Mouse (Mus musculus) hindbrain, embryonic 16.5 days (tissue): ENCODE data around the gene Sorcs2. TPM values are rescaled to one million over a fixed set of nuclear protein-coding genes. Genes with fewer than 3 reads are reported as not detected.

Source experiments
- ATAC-seq: fragments of 200-750 bp; cut with Nextera tagmentation; 2 replicates; pipeline ENCODE4 v1.8.0; 2017; ENCODE audit warnings: moderate TSS enrichment, moderate library complexity
- H3K27ac ChIP-seq: fragments of 300-500 bp; sonication (generic); 2 replicates; pipeline ENCODE4 v1.5.1; 2014; ENCODE audit warnings: low read depth, mild to moderate bottlenecking, control low read depth, low read length, moderate library complexity
- H3K27me3 ChIP-seq: fragments of 300-500 bp; sonication (generic); replicated peaks from 2 replicates; pipeline ENCODE4 v1.6.1; 2014; ENCODE audit warnings: low read length; ENCODE audit not compliant: control insufficient read depth, insufficient read depth
- H3K36me3 ChIP-seq: fragments of 300-500 bp; sonication (generic); 2 replicates; pipeline ENCODE4 v1.6.1; 2014; ENCODE audit warnings: mild to moderate bottlenecking, low read length, moderate library complexity, mixed read lengths; ENCODE audit not compliant: control insufficient read depth, insufficient read depth
- H3K4me1 ChIP-seq: fragments of 300-500 bp; sonication (generic); 2 replicates; pipeline ENCODE4 v1.6.1; 2014; ENCODE audit warnings: low read depth, low read length; ENCODE audit not compliant: control insufficient read depth, insufficient read depth
- H3K4me2 ChIP-seq: fragments of 300-500 bp; sonication (generic); 2 replicates; pipeline ENCODE4 v1.6.1; 2014; ENCODE audit warnings: mild to moderate bottlenecking, low read length, control low read depth, moderate library complexity
- H3K4me3 ChIP-seq: fragments of 300-500 bp; sonication (generic); 2 replicates; pipeline ENCODE4 v1.5.1; 2014; ENCODE audit warnings: mild to moderate bottlenecking, low read length, control low read depth, moderate library complexity
- H3K9ac ChIP-seq: fragments of 300-500 bp; sonication (generic); 2 replicates; pipeline ENCODE4 v1.6.1; 2014; ENCODE audit warnings: low read depth, mild to moderate bottlenecking, control low read depth, low read length, moderate library complexity
- H3K9me3 ChIP-seq: fragments of 300-500 bp; sonication (generic); 2 replicates; pipeline ENCODE4 v1.6.1; 2014; ENCODE audit warnings: mild to moderate bottlenecking, low read length, moderate library complexity; ENCODE audit not compliant: control insufficient read depth
- WGBS: fragments of 180-500 bp; shearing (Covaris S2); extraction: QIAGEN DNeasy Blood & Tissue Kit; methylation state at CpG from one replicate; pipeline ENCODE4 v1.1.7; 2014; 5-methylcytosine and 5-hydroxymethylcytosine counted together
- polyA plus RNA-seq: library from polyadenylated mRNA; unstranded; fragments of >200 nt; fragmentation: Nextera tagmentation; extraction: Ambion mirVana; gene quantifications from 2 replicates; pipeline ENCODE4 v1.2.1, GENCODE M21; 2015

Gene Sorcs2
- polyA plus RNA-seq, 1 experiment from 2014 or later = 11.8 TPM

DNA sequence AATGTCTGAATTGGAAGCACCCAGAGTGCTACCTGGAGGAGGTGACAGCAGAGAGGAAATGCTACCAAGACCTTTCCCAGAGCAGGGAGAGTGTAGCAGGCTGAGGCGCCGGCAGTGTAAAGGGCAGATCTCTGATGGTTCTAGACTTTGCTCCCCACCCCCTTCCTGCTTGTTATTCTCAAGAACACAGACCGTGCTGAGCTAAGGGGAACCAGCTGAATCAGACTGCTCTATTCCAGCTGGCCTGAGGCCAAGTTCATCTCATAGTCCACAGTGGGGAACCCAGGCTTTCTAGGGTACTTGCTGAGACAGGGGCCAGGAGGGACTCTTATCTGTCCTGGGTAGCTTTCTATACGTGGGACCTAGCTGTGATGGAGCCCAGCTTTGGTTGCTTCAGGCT, 298.3 kb downstream of the Sorcs2 start:
- Histone ChIP-seq H3K9me3 (no peaks in the 10 kb centered on the region), H3K4me2 (no peak overlapping the region), H3K36me3 (no peaks in the 10 kb centered on the region), H3K9ac (no peak overlapping the region), H3K4me1 (peaks cover 8% of the 10 kb centered on the region), H3K27me3 (no peaks in the 10 kb centered on the region), H3K4me3 (no peak overlapping the region), H3K27ac (no peak overlapping the region)
- WGBS = 51% methylated on average over 4 of the region's 4 CpGs
- ATAC-seq = no peak

DNA sequence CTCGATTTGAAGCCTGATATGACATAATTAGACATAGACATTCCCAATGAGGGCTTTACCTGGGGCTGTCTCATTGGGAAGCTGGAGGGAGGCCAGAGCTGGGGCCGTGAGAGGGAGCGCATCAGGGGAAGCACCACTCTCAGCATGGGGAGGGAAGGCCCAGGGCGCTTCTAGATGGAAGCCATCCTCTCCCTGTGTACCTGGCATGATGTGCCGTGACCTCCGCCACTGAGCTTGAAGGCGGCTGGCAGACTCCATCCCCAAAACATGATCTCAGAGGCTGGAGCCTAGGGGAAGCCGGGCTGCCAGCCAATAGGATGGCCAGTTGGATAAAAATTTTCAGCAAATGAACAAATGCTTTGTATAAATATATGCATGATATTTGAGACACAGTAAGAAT, 301.9 kb downstream of the Sorcs2 start:
- Histone ChIP-seq H3K9me3 (no peaks in the 10 kb centered on the region), H3K27ac (no peak overlapping the region), H3K36me3 (no peaks in the 10 kb centered on the region), H3K4me2 (no peak overlapping the region), H3K27me3 (no peaks in the 10 kb centered on the region), H3K4me1 (peaks cover 8% of the 10 kb centered on the region), H3K9ac (no peak overlapping the region), H3K4me3 (no peak overlapping the region)
- 65% methylated on average over 8 of the region's 8 CpGs for WGBS
- ATAC-seq = no peak

- Histone ChIP-seq H3K27me3 (no peaks in the 10 kb centered on the region), H3K4me2 (no peak overlapping the region), H3K9me3 (no peaks in the 10 kb centered on the region), H3K36me3 (no peaks in the 10 kb centered on the region), H3K4me3 (no peak overlapping the region), H3K9ac (no peak overlapping the region), H3K27ac (no peak overlapping the region), H3K4me1 (no peaks in the 10 kb centered on the region)
- 81% methylated on average over 7 of the region's 7 CpGs for WGBS
- ATAC-seq = no peak
Observed at GRCm38 (mm10) chr5:36090036-36090435, 307.9 kb downstream of the Sorcs2 start.

- H3K9me3 ChIP-seq = no peaks in the 10 kb centered on the region
- H3K9ac ChIP-seq = no peak overlapping the region
- H3K4me2 ChIP-seq = no peak overlapping the region
- H3K27me3 ChIP-seq = no peaks in the 10 kb centered on the region
- no peak overlapping the region for H3K4me3 ChIP-seq
- H3K4me1 ChIP-seq = no peaks in the 10 kb centered on the region
- ATAC-seq = no peak
- no peaks in the 10 kb centered on the region for H3K36me3 ChIP-seq
- 91% methylated on average over 2 of the region's 2 CpGs for WGBS
- H3K27ac ChIP-seq = no peak overlapping the region
Observed at GRCm38 (mm10) chr5:36089243-36089642, 308.7 kb downstream of the Sorcs2 start.

DNA sequence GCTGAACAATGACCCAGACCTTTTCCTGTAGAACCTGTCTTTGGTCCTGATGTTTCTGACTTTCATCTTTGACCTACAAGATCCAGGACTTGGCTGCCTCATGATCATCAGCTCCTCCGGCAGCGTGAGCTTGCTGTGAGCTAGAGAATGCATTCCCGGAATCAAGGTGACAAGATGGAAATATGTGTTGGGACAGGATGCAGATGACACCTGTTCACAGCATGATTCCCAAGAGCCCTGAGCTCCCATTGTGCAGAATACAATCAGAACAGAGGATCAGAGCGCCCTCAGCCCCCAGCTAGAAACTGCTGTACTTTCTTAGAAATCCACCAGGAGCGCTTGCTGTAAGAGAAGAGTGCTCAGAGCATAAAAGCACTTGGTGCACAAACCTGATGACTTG, 311.0 kb downstream of the Sorcs2 start:
- no peak for ATAC-seq
- Histone ChIP-seq H3K36me3 (no peaks in the 10 kb centered on the region), H3K9me3 (no peaks in the 10 kb centered on the region), H3K27me3 (no peaks in the 10 kb centered on the region), H3K27ac (no peak overlapping the region), H3K4me3 (no peak overlapping the region), H3K9ac (no peak overlapping the region), H3K4me1 (no peaks in the 10 kb centered on the region), H3K4me2 (no peak overlapping the region)
- 85% methylated on average over 5 of the region's 5 CpGs for WGBS

GRCm38 (mm10) chr5:36085621-36086020, 312.3 kb downstream of the Sorcs2 start:
- 86% methylated on average over 4 of the region's 4 CpGs for WGBS
- Histone ChIP-seq H3K9me3 (no peaks in the 10 kb centered on the region), H3K36me3 (no peaks in the 10 kb centered on the region), H3K4me3 (no peak overlapping the region), H3K4me1 (no peaks in the 10 kb centered on the region), H3K9ac (no peak overlapping the region), H3K27me3 (no peaks in the 10 kb centered on the region), H3K4me2 (no peak overlapping the region), H3K27ac (no peak overlapping the region)
- no peak for ATAC-seq

DNA sequence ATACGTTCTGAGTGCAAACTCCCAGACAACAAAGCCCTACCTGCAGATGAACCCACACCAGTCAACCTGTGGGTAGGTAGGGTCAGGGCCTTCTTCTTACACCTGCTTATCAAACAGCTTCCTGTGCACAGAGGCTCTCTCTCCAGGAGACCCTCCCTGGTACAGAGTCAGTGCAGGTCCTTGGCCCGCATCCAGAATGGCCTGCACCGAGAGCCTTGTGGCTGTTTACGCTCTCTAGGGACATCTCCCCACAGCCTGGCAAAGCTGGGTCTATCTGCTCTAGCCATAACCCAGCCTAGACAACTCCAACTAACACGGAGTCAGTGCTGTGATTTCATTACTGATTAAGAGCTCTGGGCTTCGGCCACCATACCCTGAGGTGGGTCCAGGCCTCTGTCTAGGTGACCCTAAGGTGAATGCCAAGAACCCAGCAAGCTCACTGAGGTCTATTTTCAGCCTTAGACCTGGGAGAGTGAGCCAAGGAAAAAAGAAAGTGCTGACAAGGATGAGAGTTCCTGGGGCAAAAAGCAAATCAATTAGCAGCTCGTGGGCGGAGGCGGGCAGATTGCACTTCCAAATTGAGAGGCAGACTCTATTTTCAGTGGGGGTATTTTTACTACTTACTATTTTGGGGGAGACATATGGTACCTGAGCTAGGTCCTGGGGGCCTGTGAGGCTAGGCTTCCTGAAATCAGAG, 313.9 kb downstream of the Sorcs2 start:
- Histone ChIP-seq H3K4me3 (no peak overlapping the region), H3K9me3 (no peaks in the 10 kb centered on the region), H3K27ac (no peak overlapping the region), H3K27me3 (no peaks in the 10 kb centered on the region), H3K36me3 (no peaks in the 10 kb centered on the region), H3K9ac (no peak overlapping the region), H3K4me2 (no peak overlapping the region), H3K4me1 (no peaks in the 10 kb centered on the region)
- no peak for ATAC-seq
- 76% methylated on average over 9 of the region's 9 CpGs for WGBS

GRCm38 (mm10) chr5:36081021-36081420, 316.9 kb downstream of the Sorcs2 start:
- no peak overlapping the region for H3K4me3 ChIP-seq
- H3K4me2 ChIP-seq = no peak overlapping the region
- ATAC-seq = no peak
- no peaks in the 10 kb centered on the region for H3K4me1 ChIP-seq
- no peak overlapping the region for H3K9ac ChIP-seq
- no peaks in the 10 kb centered on the region for H3K9me3 ChIP-seq
- WGBS = 50% methylated on average over 8 of the region's 8 CpGs
- no peak overlapping the region for H3K27ac ChIP-seq
- no peaks in the 10 kb centered on the region for H3K36me3 ChIP-seq
- H3K27me3 ChIP-seq = no peaks in the 10 kb centered on the region

- Histone ChIP-seq H3K36me3 (no peaks in the 10 kb centered on the region), H3K9me3 (no peaks in the 10 kb centered on the region), H3K4me3 (no peak overlapping the region), H3K9ac (no peak overlapping the region), H3K4me1 (peaks cover 5% of the 10 kb centered on the region; the same call in 1 of the 2 replicates), H3K27ac (peak overlapping the region; percentile 17; the same call in 1 of the 2 replicates), H3K27me3 (no peaks in the 10 kb centered on the region), H3K4me2 (no peak overlapping the region)
- WGBS = 64% methylated on average over 5 of the region's 5 CpGs
- ATAC-seq = peak; percentile 61; the same call in 1 of the 2 replicates
Observed at GRCm38 (mm10) chr5:36075172-36076074, 322.5 kb downstream of the Sorcs2 start.
